Mouse (Mus musculus): ENCODE data around the gene Aspscr1.

DNA sequence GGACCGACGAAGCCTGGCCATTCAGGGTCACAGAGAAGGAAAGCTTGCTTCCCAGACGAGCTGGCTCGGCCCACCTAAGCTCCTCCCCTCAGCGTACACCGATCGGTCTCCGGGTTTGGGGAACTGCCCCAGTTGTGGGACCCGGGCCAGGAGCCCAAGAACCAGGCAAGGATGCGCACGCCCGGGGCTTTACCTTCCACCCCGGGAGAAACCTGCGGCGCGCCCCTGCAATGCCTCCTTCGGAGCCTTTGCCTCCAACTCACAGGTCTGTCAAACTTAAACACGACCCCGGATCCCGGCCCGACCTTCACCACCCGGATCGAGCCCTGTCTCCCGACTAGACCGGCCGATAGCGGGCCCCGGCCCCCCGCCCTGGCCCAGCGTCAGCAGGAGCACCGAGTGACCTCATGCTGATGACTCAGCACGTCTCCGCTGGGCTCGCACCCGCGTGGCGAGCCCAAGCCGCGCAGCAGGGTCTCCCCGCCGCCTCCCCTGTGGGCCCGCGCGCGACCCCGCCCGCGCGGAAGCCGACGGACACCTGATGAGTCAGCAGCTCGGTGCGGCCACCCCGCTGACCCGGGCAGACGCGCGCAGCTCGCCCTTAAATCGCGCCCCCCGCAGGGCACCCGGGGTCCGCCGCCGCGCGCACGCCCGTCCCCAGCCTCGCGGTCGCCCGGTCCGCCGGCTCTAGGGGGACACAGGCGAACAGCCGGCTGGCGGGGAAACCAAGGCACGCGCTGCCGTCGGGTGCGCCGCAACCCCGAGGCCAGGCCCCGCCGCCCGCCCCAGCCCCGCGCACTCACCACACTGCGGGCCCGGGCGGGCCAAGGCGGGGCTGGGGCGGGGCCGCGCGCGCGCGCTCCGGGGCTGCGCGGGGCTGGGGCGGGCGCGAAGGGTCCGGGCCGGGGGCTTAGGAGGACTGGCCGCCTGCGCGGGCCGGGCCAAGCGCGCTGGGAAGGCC is 39.9 kb upstream of the Aspscr1 start:
- TF ChIP-seq CTCF (IDR thresholded peaks at IDR 0.05; ENCODE audit: borderline replicate concordance, extremely low read depth, insufficient read depth, insufficient read length) (no peak), POLR2A (IDR thresholded peaks at IDR 0.05; ENCODE audit: borderline replicate concordance, extremely low read depth, insufficient read depth, insufficient read length, poor library complexity, severe bottlenecking) (no peak)

Measured in brain, embryonic 14.5 days (tissue).